Mouse (Mus musculus) erythroblast, adult 5-6 weeks (primary cell): Measurements from ENCODE around the gene B230118H07Rik. TPM values are rescaled to one million over a fixed set of nuclear protein-coding genes. Genes with fewer than 3 reads are reported as not detected.
A peak's percentile ranks its signal among the peaks of the same experiment; 100 is the strongest.

Source experiments
- ATAC-seq: replicated peaks from 2 replicates; pipeline ENCODE4 v1.8.0; 2016; ENCODE audit warnings: moderate number of reproducible peaks, mild to moderate bottlenecking, moderate TSS enrichment, inconsistent platforms; ENCODE audit not compliant: poor library complexity, low FRiP score, severe bottlenecking
- total RNA-seq, 2 experiments: library from RNA; stranded (forward) in 1 of 2; stranded (reverse) in 1 of 2; fragments of 150-400 nt in 1 of 2; fragments of 200-764, 138-1000 nt in 1 of 2; gene quantifications; 2 replicates each; pipeline versions ENCODE4 v1.2.3 to v1.2.4; 2015 to 2017; ENCODE audit warnings: low replicate concordance in 2 of 2

Gene B230118H07Rik
- total RNA-seq, 2 experiments from 2014 or later, result 16.9 to 19.0 TPM

DNA sequence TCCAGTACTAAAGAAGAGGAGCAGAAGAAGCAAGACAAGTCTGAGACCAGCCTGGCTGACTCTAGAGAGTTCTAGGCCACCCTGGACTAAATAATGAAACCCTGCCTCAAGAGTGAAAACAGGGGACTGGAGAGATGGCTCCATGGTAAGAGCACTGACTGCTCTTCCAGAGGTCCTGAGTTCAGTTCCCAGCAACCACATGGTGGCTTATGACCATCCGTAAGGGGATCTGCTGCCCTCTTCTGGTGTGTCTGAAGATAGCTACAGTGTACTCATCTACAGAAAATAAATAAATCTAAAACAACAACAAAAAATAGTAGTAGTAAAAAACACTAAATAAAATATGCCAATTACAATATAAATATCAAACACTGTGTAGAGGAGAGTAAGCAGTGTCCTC, 3.5 kb downstream of the B230118H07Rik start:
- no peak for ATAC-seq

DNA sequence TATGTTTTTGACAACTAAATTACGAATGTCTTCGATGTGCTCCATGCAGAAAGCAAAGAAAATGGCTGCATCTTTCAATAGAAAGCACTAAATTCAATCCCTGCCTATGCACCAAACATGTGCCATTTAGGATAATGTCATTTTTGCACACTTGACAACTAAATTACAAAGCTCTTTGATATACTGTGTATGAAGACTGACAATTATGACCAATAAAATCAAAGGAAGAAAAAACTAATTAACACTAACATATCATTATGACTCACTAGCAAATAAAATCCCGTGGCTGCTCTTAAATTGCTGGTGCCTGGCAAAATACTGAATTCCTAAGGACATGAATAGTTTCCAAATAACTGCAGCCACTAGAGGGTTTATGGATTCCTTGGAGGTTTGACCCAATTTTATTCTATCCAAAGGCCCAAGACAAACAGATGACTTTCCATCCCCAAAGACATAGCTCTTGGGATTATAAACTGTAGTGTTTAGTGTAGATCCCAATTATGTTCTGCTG, 9.4 kb downstream of the B230118H07Rik start:
- no peak for ATAC-seq

DNA sequence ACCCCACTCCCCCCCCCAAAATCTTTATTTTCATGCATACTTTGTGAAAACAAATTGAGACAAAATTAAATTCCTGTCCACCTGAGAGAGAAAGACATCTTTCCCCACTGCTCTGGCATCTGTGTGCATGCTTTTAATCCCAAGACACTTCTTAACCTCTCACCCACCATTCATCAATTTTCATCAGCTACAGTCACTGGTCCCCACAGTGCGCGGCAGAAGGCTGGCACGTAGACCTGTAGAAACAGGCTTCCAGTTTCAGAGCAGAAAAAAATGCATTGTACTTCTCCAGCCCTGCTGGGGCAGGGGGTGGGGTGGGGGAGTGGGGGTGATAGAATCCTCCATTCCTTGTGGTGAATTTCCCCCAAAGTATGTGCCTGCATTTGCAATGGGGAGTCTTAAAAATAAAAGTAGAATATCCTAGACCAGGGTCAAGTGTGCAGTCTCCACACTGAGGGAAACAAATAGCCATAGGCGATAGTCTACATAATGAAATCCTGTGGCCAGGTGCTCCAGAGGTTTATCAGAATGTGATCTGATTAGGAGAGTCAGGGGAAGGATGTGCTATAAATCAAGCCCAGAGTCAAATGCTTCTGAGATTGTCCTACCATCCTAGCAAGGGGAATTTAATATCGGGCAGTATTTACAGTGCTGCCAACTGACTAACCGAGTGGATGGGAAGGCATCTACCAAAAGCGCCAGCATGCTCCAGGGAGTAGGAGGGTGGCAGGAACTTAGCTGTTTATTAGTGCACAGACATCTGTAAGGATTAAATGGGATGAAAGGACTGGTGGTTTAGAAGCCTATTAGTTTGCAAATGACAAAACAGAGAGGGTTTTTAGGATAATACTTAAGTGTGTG, 10.1 kb downstream of the B230118H07Rik start:
- no peak for ATAC-seq

DNA sequence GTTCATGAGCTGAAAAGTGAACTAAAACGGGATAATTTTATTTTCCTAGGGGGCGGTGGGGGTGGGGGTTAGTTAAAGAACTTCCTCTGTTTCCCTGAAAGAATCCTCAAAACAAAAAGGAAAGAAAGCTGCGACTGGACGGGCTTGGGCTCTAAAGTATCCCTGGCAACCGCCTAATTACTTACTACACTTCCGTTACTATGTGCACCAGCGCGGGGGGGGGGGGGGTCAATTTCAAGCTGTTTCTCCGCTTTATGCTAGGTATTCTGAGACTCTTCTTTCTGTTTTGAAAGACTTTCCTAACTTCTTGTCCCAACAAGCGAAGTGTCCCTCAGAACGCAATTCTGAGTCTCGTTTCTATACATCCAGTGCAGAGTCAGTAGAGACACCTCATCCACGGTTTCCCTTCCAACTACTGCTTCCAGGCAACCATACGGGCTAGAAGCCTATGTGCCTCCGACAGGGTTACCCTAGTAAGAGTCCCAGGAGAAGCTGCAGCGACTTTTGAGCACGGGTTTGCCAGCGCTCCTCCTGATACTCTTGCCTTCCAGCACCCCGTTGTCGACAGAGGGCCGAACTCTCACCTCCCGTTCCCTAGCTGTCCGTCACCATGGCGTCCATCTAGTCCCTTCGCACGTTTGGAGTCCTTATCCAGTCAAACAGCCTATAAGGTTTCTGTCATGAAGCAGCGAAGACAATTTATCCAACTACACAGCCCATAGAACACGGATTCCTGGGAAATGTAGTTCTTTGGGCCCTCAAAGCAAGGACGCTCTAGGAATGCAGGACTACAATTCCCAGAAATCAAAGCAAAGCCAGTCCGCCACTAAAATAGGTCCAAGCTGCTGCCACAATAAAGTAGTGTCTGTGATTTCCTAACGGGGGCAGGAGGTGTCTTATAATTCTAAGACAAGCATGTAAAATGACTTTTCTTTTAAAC, 20.8 kb downstream of the B230118H07Rik start:
- peak; percentile 84 for ATAC-seq

DNA sequence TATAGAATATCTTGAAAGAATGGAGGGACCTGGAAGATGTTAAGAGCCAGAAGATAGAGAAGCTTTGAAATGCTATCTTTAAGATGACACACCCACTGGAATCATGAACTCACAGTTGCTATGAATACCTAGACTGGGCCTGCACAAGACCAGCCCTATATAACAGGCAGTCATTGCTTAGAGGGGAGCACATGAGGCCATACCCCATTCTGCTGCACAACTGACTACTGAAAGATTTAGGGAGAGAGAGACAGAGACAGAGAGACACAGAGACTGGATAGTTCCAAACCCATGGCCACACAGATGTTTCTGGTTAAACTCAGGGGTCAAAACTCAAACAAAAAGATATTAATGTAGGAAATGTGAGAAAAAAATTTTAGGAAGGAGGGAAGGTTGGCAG, 22.1 kb downstream of the B230118H07Rik start:
- ATAC-seq, result no peak

DNA sequence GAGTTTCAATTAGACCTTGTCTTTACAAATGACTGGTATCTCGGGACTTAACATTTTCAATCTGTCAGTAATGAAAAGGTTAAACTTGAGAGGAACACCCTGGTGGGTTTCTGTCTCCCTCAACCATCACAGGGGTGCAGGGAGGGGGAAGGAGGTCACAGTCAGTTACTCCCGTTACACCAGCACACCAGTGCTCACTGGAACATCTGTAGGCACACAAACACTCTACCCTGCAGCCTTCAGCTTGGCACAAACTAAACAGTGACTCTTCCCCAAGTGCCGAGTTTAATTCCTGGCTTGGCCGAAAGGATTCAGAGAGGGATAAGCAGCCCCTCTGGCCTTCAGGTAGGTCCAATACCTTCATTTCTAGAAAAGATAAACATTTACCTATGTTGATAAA, 24.8 kb downstream of the B230118H07Rik start, which contains the start of gene Rag2:
Rag2 (plus strand) TSS at position 193 of the 400 bp plus-strand sequence.
- ATAC-seq, result no peak

DNA sequence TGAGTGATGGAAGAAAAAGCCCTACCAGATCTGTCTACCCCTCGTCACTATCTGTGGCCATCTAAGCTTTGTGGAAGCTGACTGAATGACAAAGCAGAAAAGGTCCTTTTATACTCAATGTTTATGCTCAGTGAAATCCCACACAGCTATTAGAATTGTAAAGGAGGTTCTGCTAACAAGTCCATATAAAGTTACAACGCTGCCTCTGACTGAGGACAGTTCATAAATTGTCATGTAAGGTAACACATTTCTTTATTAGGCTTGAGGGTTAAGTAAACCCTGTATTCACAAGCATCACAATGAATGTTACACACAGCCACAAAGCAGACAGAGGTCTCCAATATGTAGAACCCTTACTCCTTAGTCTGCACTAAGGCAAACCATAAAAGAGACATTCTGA, 25.3 kb downstream of the B230118H07Rik start:
- ATAC-seq, result no peak

DNA sequence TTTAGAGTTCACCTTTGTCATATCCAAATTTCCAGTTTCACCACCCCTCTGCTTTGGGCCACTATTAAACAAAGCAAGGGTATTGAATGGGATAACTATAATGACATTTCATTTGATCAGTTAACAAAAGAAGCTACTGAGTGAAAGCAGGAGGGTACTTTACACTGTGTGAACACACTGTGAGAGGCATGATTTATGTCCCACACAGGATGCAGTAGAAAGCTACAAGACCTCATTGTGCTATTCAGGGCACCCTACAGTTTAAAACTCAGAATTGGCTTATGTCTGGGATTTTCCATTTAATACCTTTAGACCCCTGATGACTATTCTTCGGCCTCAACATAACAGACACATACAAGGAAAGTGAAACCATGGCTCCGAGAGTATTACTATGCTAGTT, 26.3 kb downstream of the B230118H07Rik start:
- ATAC-seq, result no peak

DNA sequence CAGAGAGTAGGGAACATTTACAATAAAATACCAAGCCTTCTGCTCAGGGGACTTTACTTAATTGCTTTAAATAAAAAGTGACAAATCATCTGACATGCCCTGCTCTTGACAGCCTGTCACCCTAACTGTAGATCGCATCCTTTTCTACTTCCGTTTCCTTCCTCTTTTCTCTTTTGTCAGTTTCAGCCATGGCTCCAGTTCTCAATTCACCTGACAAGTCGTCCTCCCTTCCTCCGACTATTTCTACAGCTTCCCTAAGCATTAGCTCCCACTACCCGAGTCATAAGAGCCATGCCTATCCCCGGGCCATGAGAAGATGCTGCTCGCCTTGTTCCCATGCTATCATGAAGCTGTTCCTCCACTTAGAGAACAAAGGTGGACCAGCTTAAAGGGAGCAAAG, 27.7 kb downstream of the B230118H07Rik start:
- no peak for ATAC-seq

DNA sequence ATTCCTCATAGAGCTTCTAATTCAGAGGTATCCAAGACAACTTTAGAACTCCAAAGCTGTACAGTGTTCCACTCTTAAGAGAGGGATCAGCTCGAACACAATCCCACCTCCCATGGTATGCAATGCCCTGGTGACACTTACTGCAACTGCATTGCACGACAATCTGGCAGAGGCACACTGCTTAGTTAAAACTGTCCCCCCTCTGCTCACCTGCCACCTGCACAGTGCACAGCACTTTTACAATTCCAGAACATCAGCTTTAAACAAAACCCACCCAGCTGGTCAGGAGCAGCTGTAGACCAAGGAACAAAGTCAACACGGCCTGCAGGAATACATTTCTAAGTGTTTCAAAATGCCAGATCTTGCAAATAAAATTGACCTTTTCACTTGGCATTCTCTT, 28.4 kb downstream of the B230118H07Rik start:
- ATAC-seq, result no peak

DNA sequence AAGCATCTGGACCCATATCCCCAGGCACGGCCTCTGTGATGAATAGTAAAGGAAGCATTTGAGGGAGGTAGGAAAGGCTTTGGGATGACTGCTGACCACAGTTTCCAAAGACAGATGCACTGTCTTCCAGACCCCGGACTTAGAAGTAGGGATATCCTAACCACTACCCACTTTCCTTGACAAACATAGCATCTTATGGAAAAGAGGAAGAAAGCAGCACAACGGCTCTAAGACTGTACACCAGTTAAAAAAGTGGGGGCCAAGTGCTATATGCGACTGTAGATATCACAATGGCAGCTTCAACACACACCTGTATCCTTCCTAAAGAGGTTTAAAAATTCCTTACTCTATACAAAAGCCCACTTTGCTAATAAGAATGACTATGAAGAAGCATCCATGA, 31.0 kb downstream of the B230118H07Rik start:
- no peak for ATAC-seq

DNA sequence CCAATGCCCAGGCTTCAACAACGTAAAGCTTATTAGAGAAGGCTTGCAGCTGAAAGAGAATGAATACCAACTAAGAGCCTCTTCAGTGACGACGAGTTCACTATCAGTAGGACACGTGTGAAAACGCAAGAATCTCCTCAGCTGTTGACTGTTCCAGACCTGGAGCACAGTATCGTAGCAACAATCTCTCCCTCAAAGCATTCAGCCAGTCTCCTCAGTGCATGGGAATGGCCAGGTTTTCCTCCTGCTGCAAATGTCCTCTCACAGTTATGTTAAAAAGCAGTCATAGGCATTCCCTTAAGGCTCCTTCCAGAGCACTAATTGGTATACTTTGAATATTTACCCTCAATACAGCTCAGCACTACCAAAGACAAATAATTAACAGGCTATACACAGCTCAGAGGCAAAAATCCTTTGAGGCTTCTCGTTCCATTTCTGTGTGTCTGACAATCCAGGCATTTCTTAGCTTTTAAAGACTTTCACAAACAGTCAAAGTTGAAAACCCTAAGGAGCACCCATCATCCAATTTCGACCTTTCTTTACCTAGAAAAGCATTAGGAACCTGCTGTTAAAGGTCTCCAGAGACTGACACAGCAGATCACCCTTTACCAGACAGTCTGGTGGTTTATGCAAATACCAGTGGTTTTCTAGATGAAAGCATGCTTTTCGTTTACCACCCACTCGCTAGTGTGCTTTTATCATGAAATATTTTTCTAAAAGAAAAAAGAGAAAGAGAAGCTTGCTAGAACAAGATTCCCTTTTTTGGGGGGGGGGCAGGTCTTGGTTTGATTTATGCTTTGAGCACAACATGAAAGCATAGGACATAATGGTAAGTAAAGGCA, 33.6 kb downstream of the B230118H07Rik start:
- no peak for ATAC-seq

DNA sequence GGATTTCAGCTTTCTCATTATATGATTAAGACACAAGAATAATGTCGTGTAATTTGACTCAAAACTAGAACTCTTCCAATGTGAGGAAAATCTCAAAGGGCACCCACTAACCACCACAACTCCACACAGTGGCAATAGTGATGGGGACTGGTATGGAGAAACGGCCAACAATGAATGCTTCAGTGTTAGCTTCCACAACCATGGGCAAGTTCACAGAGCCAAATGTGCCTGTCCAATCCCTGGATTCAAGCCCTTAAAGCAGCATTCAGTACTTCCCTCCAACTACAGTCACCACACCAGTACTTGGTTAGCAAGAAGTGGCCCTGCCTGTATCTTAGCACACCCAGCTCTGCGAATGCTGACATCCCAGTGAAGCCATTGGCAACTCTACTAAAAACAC, 38.5 kb downstream of the B230118H07Rik start:
- no peak for ATAC-seq

DNA sequence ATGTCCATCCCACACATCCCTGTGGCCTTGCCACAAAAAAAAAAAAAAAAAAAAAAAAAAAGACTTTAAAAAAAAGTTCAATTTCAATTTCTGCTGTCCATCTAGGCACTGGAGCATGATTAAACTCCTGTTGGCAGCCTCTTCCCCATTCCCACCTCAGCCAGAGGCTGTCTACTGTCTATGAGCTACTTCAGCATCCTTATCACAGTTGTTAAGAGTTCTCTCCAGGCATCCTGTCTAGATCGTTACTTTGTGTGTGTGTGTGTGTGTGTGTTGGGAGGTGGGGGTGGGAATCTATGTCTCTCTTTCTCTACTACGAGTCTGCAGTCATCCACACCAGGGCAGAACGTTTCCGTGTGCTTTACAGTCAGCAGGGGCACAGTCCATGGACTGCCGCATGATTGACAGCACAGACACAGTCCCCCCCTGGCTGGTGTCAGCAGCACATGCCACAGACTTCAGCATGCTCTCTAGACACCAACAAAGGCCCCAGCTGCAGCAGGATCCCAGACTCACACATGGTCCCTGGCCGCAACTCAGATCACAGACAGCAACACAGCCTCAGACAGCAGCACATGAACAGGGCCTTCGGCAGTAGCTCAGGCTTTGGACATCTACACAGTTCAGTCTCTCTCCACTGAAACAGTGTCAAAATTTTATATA, 41.0 kb downstream of the B230118H07Rik start:
- no peak for ATAC-seq

DNA sequence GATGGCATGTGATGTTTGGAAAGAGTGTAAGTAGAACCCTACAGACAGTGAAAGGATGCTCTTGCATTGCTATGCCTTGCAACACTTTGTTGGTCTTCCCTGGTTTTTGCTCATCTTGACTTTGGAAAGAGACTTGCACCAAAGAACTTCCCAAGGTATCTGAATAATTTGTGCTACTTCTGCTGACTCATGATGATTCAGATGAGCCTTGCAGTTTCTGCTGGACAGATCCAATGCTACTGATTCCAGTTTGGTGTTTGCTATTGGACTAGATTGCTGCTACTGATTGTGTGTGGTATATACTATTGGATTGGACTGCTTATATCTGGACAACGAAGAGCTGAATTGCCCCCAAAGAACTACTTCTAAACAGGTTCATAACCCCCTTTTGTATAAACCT, 46.2 kb downstream of the B230118H07Rik start:
- ATAC-seq, result no peak

DNA sequence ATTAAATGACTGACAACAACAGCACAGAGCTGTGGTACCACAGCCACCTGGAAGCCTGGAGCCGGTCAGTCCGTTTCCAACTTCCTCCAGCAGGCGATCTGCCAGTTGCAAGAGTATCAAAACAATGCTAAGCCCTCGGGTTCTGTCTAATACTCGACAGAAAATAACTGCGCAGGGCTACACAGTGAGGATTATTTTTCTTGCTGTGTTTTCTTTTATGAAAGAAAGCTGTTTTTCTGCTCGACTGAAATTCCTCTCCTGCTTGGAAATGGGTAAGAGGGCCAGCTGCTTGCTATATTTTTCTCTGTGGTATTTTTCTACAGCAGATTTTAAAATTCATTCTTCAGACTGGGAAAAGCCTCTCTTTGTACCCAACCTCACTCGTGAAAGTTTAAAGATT, 48.6 kb downstream of the B230118H07Rik start:
- ATAC-seq, result no peak

DNA sequence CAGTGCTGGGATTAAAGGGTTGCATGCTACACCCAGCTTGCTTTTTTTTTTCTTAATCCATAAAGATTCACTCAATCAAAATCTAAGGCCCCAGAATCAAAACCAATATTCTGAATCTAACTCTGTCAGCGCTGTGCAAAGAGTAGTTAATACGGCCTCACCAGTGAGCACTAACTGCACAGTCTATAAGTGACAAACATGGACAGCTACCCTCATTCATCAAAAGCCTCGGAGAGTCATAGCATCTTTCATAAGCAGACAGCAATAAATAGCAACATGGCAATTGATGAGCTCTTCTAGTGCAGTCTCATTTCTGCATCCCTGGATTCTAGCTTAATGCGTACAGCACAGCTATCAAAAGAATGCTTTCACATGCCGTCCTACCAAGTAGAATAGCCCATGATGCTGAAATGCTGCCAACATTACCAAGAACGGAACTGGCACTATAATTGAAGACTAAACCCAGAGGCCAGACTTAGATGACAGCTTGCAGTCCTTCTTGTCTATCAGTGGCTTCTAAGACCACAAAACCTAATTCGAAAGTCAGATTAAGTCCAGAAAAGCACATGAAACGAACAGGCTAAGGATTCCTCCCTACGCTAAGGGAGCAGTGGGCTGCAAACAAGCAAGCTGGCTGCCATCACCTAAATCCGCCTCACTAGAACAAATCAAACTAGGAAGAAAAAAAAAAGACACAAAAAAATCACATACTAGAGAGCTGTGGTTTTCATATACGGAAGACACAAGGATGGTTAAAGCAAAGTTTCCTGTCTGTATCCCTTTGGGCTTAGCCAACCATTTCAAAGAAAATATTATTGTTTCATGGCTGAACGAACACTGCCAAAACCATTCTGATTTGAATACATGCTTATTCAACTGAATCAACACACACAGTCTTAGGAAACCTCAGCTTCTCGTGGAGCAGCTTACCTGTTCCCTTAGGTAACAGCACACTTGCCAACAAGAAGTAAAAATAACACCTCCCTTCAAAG, 50.8 kb downstream of the B230118H07Rik start:
- no peak for ATAC-seq

DNA sequence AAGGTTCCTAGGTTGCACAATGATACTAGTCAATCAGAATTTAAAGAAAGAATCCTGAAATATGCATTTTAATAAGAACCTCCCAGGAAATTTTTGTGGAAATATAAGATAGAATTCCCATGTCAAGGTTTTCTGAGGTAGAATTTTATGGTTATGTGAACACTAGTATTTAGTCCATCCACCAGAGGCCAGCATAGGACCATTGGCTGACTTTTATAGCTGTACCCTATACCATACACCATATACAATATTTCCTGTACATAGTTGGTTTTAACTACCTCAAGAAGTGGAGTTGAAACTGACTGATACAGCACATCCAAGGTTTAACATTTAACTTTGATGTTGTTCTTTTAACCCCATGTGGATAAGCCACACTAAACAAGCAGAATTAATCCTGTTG, 52.1 kb downstream of the B230118H07Rik start:
- ATAC-seq, result no peak
